Mouse (Mus musculus): ENCODE measurements at regions not wholly inside any gene's neighbourhood (a gene's known extent, or its start where the extent isn't known, plus 50 kb on each side); places are given as distances from the start of the nearest gene placed in this dataset.
A peak's percentile ranks its signal among the peaks of the same experiment; 100 is the strongest.
"Not testable (repeated sequence)": the region's sequence is repeated elsewhere in the genome, so short reads cannot be mapped to it uniquely, and the experiment has no call there.

- DNase-seq, result no peak
Measured at GRCm38 (mm10) chr7:39596403-39596802, 78.8 kb downstream of the Zfp619 start.

- DNase-seq, result no peak
Measured at GRCm38 (mm10) chr7:39613767-39614166, 96.2 kb downstream of the Zfp619 start.

- no peak for DNase-seq
Measured at GRCm38 (mm10) chr7:39615092-39615491, 97.5 kb downstream of the Zfp619 start.

- DNase-seq, result no peak
Measured at GRCm38 (mm10) chr7:39621796-39622195, 104.2 kb downstream of the Zfp619 start.

- peak; percentile 11 for DNase-seq
Measured at GRCm38 (mm10) chr7:39632836-39633235, 115.3 kb downstream of the Zfp619 start.

GRCm38 (mm10) chr7:39642333-39642732 lies 124.8 kb downstream of the Zfp619 start:
- DNase-seq, result no peak

GRCm38 (mm10) chr7:39643323-39643722 lies 125.8 kb downstream of the Zfp619 start:
- no peak for DNase-seq

GRCm38 (mm10) chr7:39650483-39651102 lies 133.0 kb downstream of the Zfp619 start:
- DNase-seq, result no peak

- no peak for DNase-seq
Measured at GRCm38 (mm10) chr7:39654563-39655286, 137.2 kb downstream of the Zfp619 start.

- not testable (repeated sequence) for DNase-seq
Measured at GRCm38 (mm10) chr7:39655287-39655652, 137.7 kb downstream of the Zfp619 start.

GRCm38 (mm10) chr7:39655709-39656397 lies 138.3 kb downstream of the Zfp619 start:
- no peak for DNase-seq

- DNase-seq, result peak; percentile 21
Measured at GRCm38 (mm10) chr7:39659597-39659996, 142.0 kb downstream of the Zfp619 start.

GRCm38 (mm10) chr7:39675124-39675846 lies 157.7 kb downstream of the Zfp619 start:
- no peak for DNase-seq

GRCm38 (mm10) chr7:39675847-39676238 lies 158.3 kb downstream of the Zfp619 start:
- DNase-seq, result no peak

GRCm38 (mm10) chr7:39680411-39680810 lies 162.8 kb downstream of the Zfp619 start:
- DNase-seq, result no peak

GRCm38 (mm10) chr7:39696589-39696988 lies 179.0 kb downstream of the Zfp619 start:
- DNase-seq, result no peak

- DNase-seq, result no peak
Measured at GRCm38 (mm10) chr7:39701506-39701905, 183.9 kb downstream of the Zfp619 start.

- no peak for DNase-seq
Measured at GRCm38 (mm10) chr7:39705118-39706095, 187.8 kb downstream of the Zfp619 start.

- DNase-seq, result no peak
Measured at GRCm38 (mm10) chr7:39706606-39707005, 189.0 kb downstream of the Zfp619 start.

GRCm38 (mm10) chr7:39716340-39717150 lies 199.0 kb downstream of the Zfp619 start:
- DNase-seq, result no peak
